Mouse (Mus musculus) A20 (cell line): ENCODE data around the gene Tcp11.

Experiments used
- DNase-seq: peaks from one replicate; pipeline ENCODE4 v3.0.0-alpha.2; 2011; ENCODE audit warnings: low read depth, low spot score

Tcp11 gene

DNA sequence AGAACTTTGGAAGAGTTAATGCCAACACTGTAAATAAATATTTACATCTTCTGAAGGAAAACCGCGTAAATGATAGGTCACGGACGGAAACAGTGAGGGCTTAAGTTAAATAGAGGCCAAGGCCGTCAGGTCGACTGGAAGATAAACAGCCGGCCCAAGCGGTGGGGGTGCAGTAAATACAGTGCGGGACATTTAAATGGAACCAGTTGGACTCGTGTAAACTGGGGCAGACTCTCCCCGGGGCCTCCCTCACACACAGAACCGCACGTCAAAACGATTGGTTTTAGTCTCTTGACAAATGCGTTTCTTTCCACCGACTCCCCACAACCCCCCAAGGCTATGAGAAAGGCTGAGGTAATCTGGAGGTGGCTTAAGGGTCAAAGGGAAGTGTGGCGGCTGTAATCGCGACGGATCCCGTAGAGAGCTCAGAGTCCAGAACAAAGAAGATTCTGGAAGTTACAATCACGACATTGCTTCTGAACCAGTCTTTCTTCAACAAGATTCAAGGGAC lies 4.0 kb upstream of the Tcp11 start:
- DNase-seq: no peak

DNA sequence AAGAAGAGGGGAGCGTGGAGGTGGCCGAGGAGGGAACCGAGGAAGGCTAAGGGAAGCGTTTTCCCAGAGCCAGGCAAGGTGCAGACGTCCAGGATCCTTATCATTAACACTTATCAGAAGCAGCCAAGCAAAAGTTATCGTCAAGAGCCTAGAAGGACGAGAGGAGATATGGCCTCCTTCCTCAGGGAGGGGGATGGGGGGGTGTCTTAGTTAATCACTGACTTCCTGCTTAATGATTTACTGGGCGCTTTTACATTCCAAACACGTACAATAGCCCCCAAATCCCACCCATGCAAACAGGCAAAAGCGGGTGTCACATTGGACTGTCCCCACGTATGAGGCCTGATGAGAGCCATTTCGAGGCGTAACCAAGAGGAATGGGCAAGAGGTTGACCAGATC lies 2.4 kb upstream of the Tcp11 start:
- no peak for DNase-seq

DNA sequence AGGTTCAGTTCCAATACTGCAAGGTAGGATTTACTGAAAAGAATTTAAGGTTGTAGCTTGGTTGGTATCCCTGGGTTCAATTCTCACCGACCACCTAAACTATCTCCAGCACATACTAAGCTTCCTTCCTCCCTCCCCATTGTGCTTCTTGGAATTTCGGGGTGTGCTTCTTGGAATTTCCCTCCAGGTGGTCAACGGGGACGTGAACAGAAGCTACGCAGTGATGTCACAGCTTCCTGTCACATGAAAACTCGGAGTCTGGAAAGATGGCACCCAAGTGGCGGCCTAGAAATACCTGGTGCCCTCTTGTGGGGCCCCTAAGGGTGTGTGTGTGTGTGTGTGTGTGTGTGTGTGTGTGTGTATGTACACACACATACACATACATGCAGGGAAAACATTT lies 1.4 kb upstream of the Tcp11 start:
- no peak for DNase-seq

DNA sequence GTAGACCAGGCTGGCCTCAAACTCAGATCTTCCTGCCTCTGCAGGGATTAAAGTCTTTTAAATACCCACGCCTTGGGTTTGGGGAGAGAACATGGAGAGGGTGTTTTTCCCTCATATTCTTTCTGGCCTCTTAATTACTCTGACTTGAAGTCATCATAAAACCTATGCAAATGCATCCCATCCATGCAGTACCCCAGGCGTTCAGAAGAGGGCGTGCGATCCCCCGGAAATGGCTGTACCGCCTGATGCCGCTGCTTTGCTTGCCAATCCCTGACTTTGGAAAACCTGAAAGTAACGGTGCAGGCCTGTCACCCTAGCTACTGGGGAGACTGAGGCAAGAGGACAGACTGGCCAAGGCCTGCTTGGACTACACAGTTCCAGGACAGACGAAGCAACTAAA lies 946 bp upstream of the Tcp11 start:
- DNase-seq: peak; percentile 51

DNA sequence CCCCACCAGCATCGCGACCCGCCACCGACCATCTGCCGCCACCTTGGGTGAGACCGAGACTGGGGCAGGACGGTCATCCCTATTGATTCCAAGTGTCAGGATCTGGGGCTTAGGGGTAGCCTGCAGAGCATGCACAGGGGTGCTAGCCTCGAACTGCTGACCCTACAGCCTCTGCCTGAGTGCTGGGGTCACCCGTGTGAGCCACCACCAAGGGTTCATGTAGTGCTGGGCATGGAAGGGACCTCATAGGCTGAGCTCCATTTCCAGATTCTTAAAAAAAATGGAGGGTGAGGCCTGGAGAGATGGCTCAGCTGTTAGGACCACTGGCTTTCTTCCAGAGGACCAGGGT lies 352 bp upstream of the Tcp11 start:
- DNase-seq: no peak

DNA sequence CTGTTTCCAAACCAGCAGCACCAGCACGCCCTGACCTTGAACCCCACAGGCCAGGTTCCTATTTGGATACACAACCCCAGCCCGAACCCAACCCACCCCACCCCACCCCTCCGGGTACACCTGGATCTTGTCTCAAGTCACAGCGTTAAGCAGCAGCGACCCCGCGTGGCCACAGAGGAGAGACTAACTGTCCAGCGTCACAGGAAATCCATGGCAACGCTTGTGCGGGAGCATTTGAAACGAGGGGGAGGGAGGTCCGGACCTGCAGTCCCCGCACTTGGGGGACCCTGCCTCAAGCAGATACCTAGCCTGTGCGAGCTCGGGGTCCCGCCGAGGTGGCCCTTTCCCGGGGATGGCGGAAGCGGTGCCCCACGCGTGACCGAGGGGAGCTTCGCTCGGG lies 821 bp downstream of the Tcp11 start:
- DNase-seq: peak; percentile 82

DNA sequence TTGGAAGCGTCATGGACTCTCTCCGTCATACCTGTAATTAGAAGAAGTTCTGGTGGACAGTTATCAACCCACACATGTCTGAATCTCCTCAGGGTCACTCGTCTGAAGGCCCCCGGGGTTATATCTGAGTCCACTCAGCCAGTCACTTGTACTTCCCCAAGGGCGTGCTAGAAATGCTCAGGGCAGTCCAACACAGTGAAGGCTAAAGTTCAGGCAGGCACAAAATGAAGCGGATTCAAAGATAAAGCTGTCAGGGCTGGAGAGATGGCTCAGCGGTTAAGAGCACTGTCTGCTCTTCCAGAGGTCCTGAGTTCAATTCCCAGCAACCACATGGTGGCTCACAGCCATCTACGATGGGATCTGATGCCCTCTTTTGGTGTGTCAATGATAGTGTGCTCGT lies 2.4 kb downstream of the Tcp11 start:
- no peak for DNase-seq

DNA sequence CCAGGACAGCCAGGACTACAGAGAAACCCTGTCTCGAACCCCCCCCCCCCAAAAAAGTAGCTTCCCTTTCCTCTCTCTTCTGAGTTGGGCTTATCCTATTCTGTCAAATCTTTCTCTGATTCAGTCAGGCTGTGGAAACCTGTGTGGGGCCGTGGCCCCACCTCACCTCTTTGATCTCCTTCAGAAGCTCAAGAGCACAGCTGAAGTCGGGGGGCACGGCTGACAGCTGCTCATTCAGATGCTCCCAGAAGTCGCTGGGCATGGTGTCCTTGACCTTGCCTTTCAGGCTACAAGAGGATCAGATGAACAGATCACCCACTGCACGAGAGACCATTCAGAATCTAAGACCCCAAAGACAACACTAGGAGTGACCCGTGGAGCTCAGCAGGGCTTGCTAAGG lies 6.0 kb downstream of the Tcp11 start:
- no peak for DNase-seq

DNA sequence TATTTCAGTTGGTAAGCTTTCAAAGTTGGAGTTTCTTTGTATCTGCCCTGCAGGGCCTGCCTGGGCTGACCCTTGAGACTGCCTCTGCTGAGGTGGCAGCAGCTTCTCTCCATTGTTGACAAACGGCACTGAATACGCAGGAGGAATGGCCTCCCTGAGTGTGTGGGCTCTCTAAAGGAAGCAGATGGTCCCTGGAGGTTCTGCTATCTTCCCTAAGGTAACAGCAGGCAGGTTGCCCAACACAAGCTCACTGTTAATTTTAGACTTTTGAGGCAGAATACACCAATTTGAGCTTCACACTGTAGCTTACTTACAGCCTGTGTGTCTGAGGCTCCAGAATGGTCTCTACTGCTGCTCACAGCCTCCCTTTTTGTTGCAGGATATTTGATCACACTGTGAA lies 7.7 kb downstream of the Tcp11 start:
- no peak for DNase-seq

DNA sequence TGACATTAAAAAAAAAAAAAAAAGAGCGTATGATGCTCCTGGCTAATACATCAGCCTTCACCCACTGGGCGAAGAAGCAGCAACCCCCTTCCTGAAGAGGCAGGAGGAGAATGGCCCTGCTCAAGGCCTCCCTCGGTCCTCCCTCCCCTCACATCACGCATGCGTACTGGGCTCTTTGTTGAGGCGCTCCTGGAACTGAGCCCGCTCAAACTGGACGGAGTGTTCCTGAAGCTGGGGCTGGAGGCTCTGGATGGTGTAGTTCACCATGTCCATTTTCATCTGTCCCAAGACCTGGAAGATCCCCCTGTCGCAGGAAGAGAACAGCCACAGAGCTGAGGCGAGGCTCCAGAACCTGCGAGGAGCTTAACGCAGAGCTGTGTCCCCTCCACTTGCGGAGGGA lies 10.2 kb downstream of the Tcp11 start:
- no peak for DNase-seq

DNA sequence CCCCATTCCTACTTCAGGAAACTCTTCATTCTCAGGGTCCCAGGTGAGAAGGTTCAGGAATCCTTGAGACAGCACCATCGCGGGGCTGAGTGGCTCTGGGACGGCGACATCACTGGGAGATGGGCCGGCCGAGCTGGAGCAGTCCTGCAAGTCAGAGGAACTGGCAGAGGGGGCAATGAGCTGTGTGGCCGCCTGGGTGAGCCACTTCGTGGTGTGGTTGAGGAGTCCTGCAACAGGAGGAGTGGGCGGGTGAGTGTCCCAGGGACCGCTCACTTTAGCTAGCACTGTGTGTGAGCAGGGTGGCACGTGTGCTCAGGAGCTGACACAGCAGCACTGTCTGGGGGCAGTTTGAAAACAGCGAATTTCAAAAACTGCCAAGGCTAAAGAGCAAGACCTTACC lies 11.0 kb downstream of the Tcp11 start:
- no peak for DNase-seq

DNA sequence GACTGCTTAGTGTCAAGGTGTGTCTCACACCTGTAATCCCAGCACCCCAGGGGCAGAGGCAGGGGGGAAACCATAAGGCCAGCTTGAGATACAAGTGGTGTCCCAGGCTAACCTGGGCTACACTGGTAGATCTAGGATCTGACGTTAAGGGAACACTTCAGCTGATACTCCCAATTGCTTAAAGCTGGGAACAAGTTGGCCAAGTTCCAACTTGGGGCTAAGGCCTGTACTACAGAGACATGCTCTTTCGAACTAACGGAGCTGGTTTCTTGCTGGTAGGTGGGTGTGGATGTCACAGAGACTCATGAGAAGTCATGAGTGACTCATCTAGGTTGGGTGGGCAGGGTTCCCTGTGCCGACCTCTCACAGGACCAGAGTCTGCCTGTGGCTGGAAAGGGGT lies 13.1 kb downstream of the Tcp11 start:
- no peak for DNase-seq

DNA sequence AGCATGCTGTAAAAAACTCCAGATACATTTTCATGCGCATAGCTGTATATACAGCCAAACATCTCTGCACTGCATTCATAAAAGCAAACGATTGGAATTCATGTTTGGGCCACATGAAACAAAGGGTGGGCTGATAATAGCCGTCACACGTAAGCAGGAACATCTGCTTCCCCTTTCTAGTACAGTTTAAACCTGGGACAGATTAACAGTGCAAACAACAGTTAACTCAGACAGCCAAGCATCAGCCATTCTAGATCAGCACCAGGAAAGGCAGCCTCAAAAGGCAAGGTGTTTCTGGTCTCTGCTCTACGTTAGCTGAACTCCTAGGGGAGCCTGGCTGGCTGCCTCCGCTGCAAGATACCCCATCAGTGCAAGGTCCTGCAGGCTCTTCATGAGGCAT lies 17.3 kb downstream of the Tcp11 start:
- no peak for DNase-seq

DNA sequence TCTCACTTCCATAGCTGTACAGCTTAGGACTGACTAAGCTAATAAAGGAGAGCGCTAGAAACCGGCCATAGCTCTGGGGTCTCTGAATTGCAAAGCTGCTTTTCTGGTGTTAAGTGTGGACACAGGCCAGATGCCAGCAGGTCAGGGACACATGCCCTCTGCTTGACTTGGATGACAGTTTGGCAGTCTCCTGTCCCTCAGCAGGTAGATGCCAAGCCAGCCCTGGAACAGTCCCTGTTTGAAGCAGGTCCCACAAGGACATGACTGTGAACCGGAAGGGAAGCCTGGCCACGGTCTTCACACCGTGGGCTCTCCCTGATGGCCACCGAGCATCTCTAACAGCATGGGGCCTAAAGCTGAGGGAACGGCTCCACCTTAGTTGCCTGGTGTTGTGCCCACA lies 17.7 kb downstream of the Tcp11 start:
- DNase-seq: no peak

DNA sequence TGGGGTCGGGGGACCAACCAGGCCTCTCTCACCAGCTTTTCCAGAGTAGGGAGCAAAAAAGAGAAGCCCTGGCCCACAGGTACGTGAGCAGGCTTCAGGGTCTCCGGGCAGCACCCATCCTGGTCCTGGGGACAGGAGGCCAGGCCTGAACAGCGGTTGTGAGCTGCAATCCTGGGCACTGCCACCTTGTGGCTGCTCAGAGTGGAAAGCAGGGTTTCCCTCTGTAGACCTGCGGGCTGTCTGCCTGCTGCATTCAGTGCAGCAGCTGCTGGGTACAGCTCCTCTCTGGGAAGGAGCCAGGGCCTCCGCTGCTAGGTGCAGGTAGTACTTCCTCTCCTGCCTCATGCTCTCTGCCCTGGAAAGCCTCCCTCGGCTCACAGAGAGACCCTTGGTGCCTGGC lies 19.0 kb downstream of the Tcp11 start:
- peak; percentile 43 for DNase-seq

DNA sequence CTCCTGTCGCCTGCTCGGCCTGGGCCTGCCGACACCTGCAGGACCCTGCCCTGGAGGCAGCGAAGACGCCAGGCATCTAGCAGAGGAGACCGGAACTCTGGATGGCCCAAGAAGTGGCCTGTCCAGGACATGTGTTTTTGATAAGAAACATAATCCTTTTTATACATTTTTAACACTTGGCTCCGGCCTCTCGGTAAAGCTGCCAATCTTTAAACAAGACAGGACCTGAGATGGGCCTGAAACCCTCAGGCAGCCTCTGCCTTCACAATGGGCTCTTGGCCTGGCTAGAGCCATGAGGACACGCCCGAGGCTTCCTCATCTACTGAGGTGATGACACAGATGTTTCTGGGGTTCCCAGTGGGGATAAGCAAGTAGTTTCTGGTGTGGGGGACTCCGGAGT lies 19.8 kb downstream of the Tcp11 start:
- peak; percentile 17 for DNase-seq

DNA sequence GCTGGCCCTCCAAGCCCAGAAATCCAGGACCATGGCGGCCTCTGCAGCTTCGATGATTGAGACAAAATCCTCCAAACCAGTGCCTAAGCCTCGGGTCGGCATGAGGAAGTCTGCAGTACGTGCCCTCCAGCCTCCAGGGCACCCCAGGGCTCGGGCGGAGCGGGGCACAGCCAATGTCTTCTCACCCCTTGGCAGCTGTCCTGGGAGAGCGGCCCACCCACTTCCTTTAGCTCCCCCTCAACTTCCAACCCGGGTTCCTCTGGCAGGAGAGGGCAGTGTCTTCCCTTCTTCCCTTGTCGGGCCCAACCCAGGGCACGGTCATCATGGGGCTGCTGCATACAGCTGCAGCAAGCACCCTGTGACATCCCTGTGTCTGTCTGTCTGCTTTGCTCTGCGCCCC lies 22.1 kb downstream of the Tcp11 start:
- DNase-seq: no peak

DNA sequence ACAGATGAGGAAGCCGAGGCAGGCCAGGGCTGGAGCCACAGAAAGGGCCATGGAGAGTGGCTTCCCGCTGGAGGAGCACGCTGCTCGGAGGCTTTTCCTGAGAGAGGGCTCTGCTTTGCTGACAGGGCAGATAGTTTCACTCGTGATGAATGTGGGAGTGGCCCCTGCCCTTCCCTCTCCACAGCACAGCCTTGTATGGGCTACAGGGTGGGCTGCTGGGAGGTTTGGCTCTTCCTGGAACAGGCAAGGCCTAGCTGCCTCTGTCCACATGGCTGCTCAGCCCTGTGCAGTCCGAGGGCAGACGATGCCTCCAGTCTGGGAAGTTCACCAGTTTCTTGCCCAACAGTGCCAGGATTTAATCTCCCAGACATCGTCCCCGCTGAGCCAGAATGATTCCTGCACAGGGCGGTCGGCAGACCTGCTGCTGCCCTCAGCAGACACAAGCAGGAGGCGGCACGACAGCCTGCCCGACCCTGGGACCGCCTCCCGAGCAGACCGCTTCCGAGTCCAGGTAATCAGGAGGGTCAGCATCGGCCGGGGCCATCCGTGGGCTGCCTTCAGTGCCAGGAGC lies 28.1 kb downstream of the Tcp11 start:
- DNase-seq: no peak

DNA sequence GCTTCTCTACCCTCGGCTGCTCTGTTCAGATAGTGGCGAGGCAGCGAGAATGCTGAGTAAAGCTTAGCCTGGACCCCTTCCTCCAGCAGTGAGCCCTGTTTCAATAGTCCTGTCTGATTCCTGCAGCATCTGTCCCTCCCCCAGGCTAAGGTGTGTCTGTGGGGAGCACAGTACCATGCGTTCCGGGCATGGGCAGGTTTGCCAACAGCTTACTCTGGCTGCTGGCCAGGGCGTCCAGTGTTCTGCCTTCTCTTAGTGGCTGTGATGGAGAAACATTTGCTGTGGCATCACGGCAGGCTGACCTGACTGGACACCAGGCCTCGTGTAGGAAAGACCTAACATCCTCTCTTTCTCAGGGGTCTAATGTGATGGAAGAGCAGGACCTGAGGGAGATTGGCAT lies 30.2 kb downstream of the Tcp11 start:
- no peak for DNase-seq

DNA sequence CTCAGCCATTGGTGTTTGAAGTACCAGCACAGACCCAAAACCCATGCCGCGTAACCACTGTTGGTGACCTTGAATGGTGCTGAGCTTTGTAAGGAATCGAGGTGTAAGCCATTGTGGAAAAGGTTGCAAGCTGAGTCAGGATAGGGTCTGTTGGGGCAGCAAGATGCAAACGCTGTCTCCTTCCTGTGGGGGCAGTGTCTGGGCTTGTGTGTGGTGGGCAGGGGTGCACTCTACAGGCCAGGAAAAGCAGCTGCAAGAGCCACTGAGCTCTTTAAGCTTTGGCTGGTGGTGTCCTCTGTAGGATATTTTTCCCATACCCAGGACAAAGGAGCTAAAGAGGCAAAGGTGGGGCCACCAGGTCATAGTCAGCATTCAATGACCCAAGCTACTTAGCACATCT lies 32.0 kb downstream of the Tcp11 start:
- DNase-seq: peak; percentile 56

DNA sequence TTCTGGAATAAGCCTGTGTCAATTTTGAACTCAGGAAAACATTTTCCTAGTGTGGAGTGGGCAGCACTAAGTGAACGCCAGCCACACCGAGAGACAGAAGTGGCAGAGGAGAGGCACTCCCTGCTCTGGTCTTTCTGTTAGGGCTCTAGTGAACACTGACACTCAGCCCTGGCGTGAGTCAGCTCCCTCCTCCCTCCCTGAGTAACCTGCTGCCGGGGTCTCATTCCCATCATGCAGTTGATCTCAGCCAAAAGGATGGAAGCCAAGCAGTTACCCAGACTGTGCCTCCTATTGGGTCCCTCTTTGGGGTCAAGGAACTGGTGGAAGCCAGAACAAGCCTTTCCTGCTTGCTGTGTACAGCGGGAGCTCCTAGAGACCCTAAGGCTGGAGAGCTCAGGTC lies 32.9 kb downstream of the Tcp11 start:
- DNase-seq: no peak

DNA sequence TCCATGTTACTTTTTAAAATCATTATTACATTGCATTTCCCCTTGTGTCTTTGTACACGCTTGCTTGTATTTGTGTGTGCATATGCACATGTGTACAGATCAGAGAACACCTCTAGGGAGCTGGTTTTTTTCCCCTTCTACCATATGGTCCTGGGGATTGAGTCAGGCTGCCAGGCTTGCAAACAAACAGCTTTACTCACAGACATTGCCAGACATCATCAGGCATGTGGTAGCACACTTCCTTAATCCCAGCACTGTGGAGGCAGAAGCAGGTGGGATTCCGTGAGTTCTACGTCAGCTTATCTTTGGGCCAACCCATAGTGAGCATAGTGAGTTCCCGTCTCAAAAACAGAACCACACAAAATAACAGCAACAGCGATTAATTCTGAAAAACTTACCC lies 33.4 kb downstream of the Tcp11 start:
- no peak for DNase-seq

DNA sequence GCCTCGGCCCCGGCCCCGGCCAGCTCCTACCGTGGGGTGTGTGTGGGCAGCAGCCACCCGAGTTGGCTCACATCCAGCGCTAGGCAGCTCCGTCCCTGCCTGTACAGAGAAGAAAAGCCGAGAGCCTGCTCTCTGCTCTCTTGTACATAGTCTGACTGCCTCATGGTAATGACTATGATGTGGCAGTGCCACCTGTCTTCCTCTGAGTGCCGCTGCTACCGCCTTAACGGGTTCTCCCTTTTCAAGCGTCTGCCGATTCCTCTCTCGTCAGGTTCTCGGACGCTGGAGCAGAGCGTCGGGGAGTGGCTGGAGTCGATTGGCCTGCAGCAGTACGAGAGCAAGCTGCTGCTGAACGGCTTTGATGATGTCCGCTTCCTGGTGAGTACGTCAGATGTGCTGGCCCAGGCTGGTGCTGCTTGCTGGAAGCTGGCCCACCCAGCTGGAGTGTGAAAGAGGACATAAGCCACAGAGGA lies 38.1 kb downstream of the Tcp11 start:
- DNase-seq: no peak

DNA sequence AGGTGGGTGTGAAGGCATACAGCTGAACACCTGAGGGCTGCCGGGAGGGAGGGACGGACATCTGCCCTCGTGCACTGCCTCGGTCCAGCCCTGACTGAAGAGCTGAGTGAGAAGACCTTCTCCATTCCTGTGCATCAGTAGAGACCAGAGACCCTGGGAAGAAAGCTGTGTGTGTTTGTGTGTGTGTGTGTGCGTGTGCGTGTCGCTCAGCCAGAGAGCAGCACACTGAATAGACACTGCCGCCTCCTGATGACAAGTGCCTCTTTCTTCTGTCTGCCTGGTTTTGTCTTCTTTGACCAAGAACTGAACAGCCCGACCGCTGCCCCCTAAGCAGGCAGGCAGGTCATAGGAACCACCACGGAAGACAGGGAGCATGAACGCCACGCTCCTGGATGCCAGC lies 39.1 kb downstream of the Tcp11 start:
- DNase-seq: no peak
